Mouse (Mus musculus) MEL (cell line): ENCODE results near the gene Lcn3.

Experiments
- CTCF ChIP-seq, 3 experiments: IDR thresholded peaks in 2 of 3; conservative IDR thresholded peaks in 1 of 3; 2 replicates each; pipeline ENCODE4 v1.5.1; 2011 to 2012; ENCODE audit warnings: low read length in 3 of 3, low read depth in 2 of 3, mild to moderate bottlenecking in 2 of 3, improper control_type of control experiment in 1 of 3, inconsistent platforms in 1 of 3, mixed read lengths in 1 of 3, moderate library complexity in 1 of 3; ENCODE audit not compliant: control insufficient read depth in 1 of 3, insufficient read depth in 1 of 3, poor library complexity in 1 of 3, severe bottlenecking in 1 of 3
- ETS1 ChIP-seq: IDR thresholded peaks from 2 replicates; pipeline ENCODE4 v1.6.1; 2012; ENCODE audit warnings: low read depth, mild to moderate bottlenecking, inconsistent platforms, low read length, improper control_type of control experiment, moderate library complexity
- GABPA ChIP-seq: IDR thresholded peaks from 2 replicates; pipeline ENCODE4 v1.6.1; 2012; ENCODE audit warnings: low read depth, mild to moderate bottlenecking, inconsistent platforms, low read length, improper control_type of control experiment, moderate library complexity
- GATA1 ChIP-seq: IDR thresholded peaks from 2 replicates; pipeline ENCODE4 v1.6.1; 2011; ENCODE audit warnings: low read depth, low read length, improper control_type of control experiment
- MAX ChIP-seq: IDR thresholded peaks from 2 replicates; pipeline ENCODE4 v1.6.1; 2011; ENCODE audit warnings: low read length, improper control_type of control experiment
- MYC ChIP-seq: IDR thresholded peaks from 2 replicates; pipeline ENCODE4 v1.6.1; 2011; ENCODE audit warnings: low read depth, mild to moderate bottlenecking, low read length, improper control_type of control experiment, moderate library complexity
- POLR2A ChIP-seq, 2 experiments: IDR thresholded peaks; 2 replicates each; pipeline ENCODE4 v1.6.1; 2011 to 2012; ENCODE audit warnings: low read length in 2 of 2, mild to moderate bottlenecking in 2 of 2, control low read depth in 1 of 2, improper control_type of control experiment in 1 of 2, low read depth in 1 of 2, moderate library complexity in 1 of 2; ENCODE audit not compliant: control insufficient read depth in 1 of 2, insufficient read depth in 1 of 2, poor library complexity in 1 of 2
- POLR2AphosphoS5 ChIP-seq: IDR thresholded peaks from 2 replicates; pipeline ENCODE4 v1.6.1; 2012; ENCODE audit warnings: low read depth, borderline replicate concordance, mild to moderate bottlenecking, inconsistent platforms, low read length, moderate library complexity, mixed read lengths
- SIN3A ChIP-seq: IDR thresholded peaks from 2 replicates; pipeline ENCODE4 v1.6.1; 2012; ENCODE audit warnings: low read length, improper control_type of control experiment, inconsistent platforms
- SMC3 ChIP-seq: IDR thresholded peaks from 2 replicates; pipeline ENCODE4 v1.6.1; 2011; ENCODE audit warnings: low read depth, low read length, improper control_type of control experiment

DNA sequence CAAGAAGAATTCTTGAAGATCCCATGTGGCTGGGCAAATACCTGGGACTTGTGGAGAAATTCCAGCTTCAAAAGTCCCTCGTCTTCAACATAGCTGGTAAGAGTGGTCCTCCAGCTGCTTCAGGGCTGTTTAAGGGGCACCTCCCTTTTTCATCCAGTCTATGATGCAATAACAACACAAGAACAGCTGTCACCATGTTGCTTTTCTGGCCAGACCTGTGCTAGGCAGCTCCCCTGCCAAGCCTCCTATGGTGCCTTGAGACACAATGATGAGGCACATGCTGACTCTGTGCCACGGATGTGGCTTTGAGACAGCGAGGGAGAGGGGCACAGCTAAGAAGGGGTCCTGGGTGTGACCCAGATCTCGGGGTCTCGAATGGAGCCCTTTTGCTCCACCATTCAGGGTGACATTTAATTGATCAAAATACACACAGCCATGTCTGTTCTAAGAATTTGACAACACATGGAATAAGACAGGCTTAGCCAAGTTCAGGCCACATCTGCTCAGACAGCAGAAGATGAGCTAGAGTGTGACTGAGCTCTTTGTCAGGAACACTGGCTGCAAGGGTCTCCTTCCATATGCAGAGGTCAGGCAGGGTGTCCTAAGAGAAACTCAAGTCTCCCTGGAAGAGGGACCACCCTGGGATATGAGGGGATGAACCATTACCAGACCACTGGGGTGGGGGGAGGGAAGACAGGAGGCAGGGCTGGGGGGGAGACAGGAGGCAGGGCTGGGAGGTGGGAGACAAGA is 20.4 kb downstream of the Lcn3 start:
- TF ChIP-seq MAX (no peak), CTCF (IDR thresholded peaks at IDR 0.05 in 2 of 3, conservative IDR thresholded peaks at IDR 0.05 in 1 of 3; ENCODE audit: control insufficient read depth in 1 of 3, insufficient read depth in 1 of 3, low read depth in 2 of 3, low read length in 3 of 3, poor library complexity in 1 of 3, severe bottlenecking in 1 of 3) (no peak), POLR2A (IDR thresholded peaks at IDR 0.05; ENCODE audit: control insufficient read depth in 1 of 2, insufficient read depth in 1 of 2, low read depth in 1 of 2, low read length in 2 of 2, poor library complexity in 1 of 2) (no peak), ETS1 (no peak), SMC3 (no peak), GATA1 (no peak), MYC (no peak), GABPA (no peak), SIN3A (no peak), POLR2AphosphoS5 (no peak)
